Mouse (Mus musculus) limb, embryonic 14.5 days (tissue): ENCODE results near the gene Slc9a6. TPM values are rescaled to one million over a fixed set of nuclear protein-coding genes. Genes with fewer than 3 reads are reported as not detected.

Source experiments
- ATAC-seq: fragments of 200-750 bp; cut with Nextera tagmentation; 2 replicates; pipeline ENCODE4 v1.8.0; 2017; ENCODE audit warnings: low read depth, moderate number of reproducible peaks, moderate TSS enrichment; ENCODE audit not compliant: low FRiP score
- DNase-seq: peaks from one replicate; pipeline ENCODE4 v3.0.0-alpha.2; 2015; ENCODE audit warnings: low spot score
- H3K27ac ChIP-seq: fragments of 300-500 bp; sonication (generic); replicated peaks from 2 replicates; pipeline ENCODE4 v1.5.1; 2014; ENCODE audit warnings: low read depth, mild to moderate bottlenecking, low read length, moderate library complexity, mixed read lengths
- H3K27me3 ChIP-seq: fragments of 300-500 bp; sonication (generic); 2 replicates; pipeline ENCODE4 v1.6.1; 2014; ENCODE audit warnings: low read length, mixed read lengths; ENCODE audit not compliant: control insufficient read depth, insufficient read depth
- H3K36me3 ChIP-seq: fragments of 300-500 bp; sonication (generic); 2 replicates; pipeline ENCODE4 v1.6.1; 2014; ENCODE audit warnings: mild to moderate bottlenecking, low read length, moderate library complexity, mixed read lengths; ENCODE audit not compliant: control insufficient read depth, insufficient read depth
- H3K4me1 ChIP-seq: fragments of 300-500 bp; sonication (generic); 2 replicates; pipeline ENCODE4 v1.6.1; 2014; ENCODE audit warnings: antibody characterized with exemption, low read length, mixed read lengths; ENCODE audit not compliant: control insufficient read depth, insufficient read depth
- H3K4me2 ChIP-seq: fragments of 300-500 bp; sonication (generic); replicated peaks from 2 replicates; pipeline ENCODE4 v1.6.1; 2014; ENCODE audit warnings: low read depth, mild to moderate bottlenecking, low read length, moderate library complexity; ENCODE audit not compliant: severe bottlenecking
- H3K4me3 ChIP-seq: fragments of 300-500 bp; sonication (generic); replicated peaks from 2 replicates; pipeline ENCODE4 v1.5.1; 2014; ENCODE audit warnings: low read length
- H3K9ac ChIP-seq: fragments of 300-500 bp; sonication (generic); 2 replicates; pipeline ENCODE4 v1.6.1; 2014; ENCODE audit warnings: mild to moderate bottlenecking, low read depth, low read length, moderate library complexity; ENCODE audit not compliant: severe bottlenecking
- H3K9me3 ChIP-seq: fragments of 300-500 bp; sonication (generic); 2 replicates; pipeline ENCODE4 v1.6.1; 2016; ENCODE audit warnings: low read length; ENCODE audit not compliant: control insufficient read depth
- POLR2A ChIP-seq: fragments of 200-500 bp; IDR thresholded peaks from 2 replicates; pipeline ENCODE4 v1.8.0; 2012; ENCODE audit warnings: inconsistent platforms, mild to moderate bottlenecking, moderate library complexity, borderline replicate concordance; ENCODE audit not compliant: insufficient read depth, insufficient read length; ENCODE audit errors: extremely low read depth
- WGBS: fragments of 180-500 bp; shearing (Covaris S2); extraction: QIAGEN DNeasy Blood & Tissue Kit; methylation state at CpG from one replicate; pipeline ENCODE4 v1.1.7; 2014; 5-methylcytosine and 5-hydroxymethylcytosine counted together
- polyA plus RNA-seq, 2 experiments: library from polyadenylated mRNA; depleted of rRNA in 1 of 2; stranded (reverse) in 1 of 2; unstranded in 1 of 2; fragments of >200 nt; fragmentation: Nextera tagmentation in 1 of 2; extraction: Ambion mirVana in 1 of 2; gene quantifications; 2 replicates each; pipeline versions ENCODE4 v1.2.1 to v1.2.3; 2012 to 2014

Gene Slc9a6
- polyA plus RNA-seq, 2 experiments, result 11.8 to 16.1 TPM

DNA sequence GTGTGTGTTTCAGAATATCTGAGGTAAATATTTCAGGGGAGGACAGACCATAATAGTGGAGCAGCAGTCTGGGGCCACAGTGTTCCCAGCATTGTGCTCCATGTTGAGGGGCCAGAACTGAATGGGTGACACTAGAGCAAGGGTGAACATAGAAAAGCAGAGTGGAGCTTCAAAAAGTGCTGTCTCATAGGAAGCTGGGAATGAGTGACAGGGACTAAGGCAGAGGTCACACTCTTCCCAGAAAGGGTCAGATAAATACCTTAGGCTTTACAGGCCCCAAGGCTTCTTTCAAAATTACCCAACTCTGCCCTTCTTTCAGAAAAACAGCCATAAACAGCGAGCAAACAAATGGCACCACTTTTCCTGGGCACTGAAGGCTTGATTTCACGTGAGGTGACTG, 3.0 kb upstream of the Slc9a6 start:
- Histone ChIP-seq H3K36me3 (no peaks in the 10 kb centered on the region), H3K4me1 (peaks cover 5% of the 10 kb centered on the region; the same call in 1 of the 2 replicates), H3K27ac (no peak overlapping the region), H3K9ac (no peak overlapping the region), H3K27me3 (no peaks in the 10 kb centered on the region), H3K9me3 (no peaks in the 10 kb centered on the region), H3K4me2 (no peak overlapping the region), H3K4me3 (no peak overlapping the region)
- DNase-seq (no peak), ATAC-seq (no peak)
- 70% methylated on average over 2 of the region's 2 CpGs for WGBS
- no peak for TF ChIP-seq POLR2A

DNA sequence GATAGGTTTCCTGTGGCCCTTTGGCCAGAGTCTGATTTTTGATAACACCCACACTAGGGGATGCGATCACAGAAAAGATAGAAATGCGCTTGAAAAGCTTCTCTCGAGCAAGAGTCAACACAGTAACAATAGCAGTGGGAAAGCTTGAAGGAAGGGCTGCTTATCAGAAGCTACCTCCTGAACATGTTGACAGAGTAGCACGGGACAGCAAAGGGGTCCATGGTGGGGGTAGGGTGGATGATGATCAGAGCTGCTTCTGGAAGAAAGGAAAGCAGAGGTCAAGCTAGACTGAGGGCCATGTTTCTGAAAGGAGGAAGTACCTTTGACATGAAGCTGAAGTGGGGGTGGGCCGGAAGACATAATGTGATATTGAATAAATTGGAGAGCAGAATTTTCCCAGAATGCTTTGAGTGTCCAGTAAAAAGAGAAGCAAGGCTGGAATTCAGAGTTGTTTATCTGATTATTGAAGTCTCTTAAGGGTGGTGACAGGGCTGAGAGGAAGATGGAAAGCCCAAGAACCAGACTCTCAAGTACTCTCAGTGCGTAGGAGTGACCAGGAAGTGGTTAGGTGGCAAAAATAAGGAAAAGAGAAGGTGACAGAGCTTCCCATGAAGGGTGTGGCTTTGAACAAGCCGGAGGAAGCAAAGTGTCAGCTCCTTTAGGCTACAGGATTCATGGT, 2.4 kb upstream of the Slc9a6 start:
- no peak overlapping the region for H3K9ac ChIP-seq
- H3K9me3 ChIP-seq, result no peaks in the 10 kb centered on the region
- DNase-seq, result no peak
- H3K4me1 ChIP-seq, result peaks cover 5% of the 10 kb centered on the region; the same call in 1 of the 2 replicates
- WGBS, result 83% methylated on average over 7 of the region's 7 CpGs
- no peak for TF ChIP-seq POLR2A
- ATAC-seq, result no peak
- no peak overlapping the region for H3K4me2 ChIP-seq
- no peaks in the 10 kb centered on the region for H3K36me3 ChIP-seq
- no peak overlapping the region for H3K27ac ChIP-seq
- H3K27me3 ChIP-seq, result no peaks in the 10 kb centered on the region
- no peak overlapping the region for H3K4me3 ChIP-seq

DNA sequence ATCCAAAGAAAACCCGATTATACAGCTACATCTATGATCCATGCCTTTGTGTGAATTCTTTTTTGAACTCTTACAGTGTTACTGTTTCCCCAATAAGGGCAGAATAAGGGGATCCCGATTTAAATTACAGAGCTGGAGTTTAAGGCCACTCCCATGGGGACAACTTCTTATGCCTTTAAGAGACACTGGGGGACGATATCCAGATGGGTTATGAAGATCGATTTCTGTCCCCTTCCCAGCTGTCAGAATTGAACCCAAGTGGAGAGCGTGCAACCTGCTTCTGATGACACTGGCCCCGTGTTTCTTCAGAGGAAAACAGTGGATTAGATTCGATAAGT, 303 bp upstream of the Slc9a6 start:
- peaks cover 5% of the 10 kb centered on the region; the same call in 1 of the 2 replicates for H3K4me1 ChIP-seq
- WGBS, result 26% methylated on average over 7 of the region's 7 CpGs
- no peaks in the 10 kb centered on the region for H3K27me3 ChIP-seq
- peak overlapping the region; percentile 45 for H3K4me2 ChIP-seq
- no peaks in the 10 kb centered on the region for H3K36me3 ChIP-seq
- H3K4me3 ChIP-seq, result peak overlapping the region; percentile 55
- no peak for TF ChIP-seq POLR2A
- H3K9me3 ChIP-seq, result no peaks in the 10 kb centered on the region
- H3K9ac ChIP-seq, result peak overlapping the region; percentile 45; the same call in 1 of the 2 replicates
- H3K27ac ChIP-seq, result no peak overlapping the region
- no peak; the same call in 1 of the 2 replicates for ATAC-seq
- peak; percentile 3 for DNase-seq

DNA sequence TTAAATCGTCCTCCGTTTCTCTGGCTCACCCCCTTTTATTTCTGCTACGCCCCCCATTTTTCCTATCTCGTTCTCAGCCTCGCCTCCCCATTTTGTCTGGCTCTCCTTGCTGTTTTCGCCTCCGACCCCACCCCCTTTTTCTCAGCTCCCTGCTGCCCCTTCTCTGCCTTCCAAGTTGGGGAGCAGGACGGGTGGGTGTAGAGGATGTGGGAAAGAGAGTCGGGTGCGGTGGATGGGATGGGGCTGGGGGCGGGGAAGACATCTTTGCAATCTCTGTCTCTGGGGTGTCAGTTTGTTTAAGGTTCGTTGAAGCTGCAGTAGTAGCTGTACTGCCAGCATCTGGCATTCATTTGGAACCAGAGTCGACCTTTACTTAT, 749 bp downstream of the Slc9a6 start:
- Histone ChIP-seq H3K27ac (peak overlapping the region; percentile 65), H3K4me2 (peak overlapping the region; percentile 49), H3K4me3 (peak overlapping the region; percentile 55), H3K4me1 (peaks cover 5% of the 10 kb centered on the region; the same call in 1 of the 2 replicates), H3K9ac (peak overlapping the region; percentile 66), H3K36me3 (no peaks in the 10 kb centered on the region), H3K27me3 (no peaks in the 10 kb centered on the region), H3K9me3 (no peaks in the 10 kb centered on the region)
- no peak for DNase-seq
- ATAC-seq, result no peak; the same call in 1 of the 2 replicates
- 19% methylated on average over 13 of the region's 13 CpGs for WGBS
- no peak for TF ChIP-seq POLR2A

DNA sequence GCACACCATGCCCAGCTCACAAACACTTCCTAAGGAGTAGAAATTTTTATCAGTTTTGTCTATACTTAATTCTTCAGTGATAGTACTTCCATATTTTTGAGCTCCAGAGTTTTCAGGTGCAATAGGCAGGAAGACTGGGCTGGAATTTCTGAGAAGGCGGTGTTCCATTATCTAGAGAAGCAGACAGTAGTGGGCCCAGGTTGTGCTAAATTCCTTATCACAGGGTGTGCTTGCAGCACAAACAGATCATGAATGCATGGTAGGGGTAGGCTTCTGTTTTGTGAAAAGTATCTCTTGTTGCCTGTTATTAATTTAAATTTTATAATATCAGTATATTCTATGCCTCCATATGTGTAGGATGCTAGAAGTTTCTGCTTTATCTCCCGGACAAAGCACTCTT, 5.7 kb downstream of the Slc9a6 start:
- no peak for DNase-seq
- H3K9me3 ChIP-seq, result no peaks in the 10 kb centered on the region
- H3K4me2 ChIP-seq, result no peak overlapping the region
- H3K27ac ChIP-seq, result no peak overlapping the region
- H3K36me3 ChIP-seq, result no peaks in the 10 kb centered on the region
- no peak overlapping the region for H3K4me3 ChIP-seq
- no peak for TF ChIP-seq POLR2A
- no peak for ATAC-seq
- 88% methylated on average over 2 of the region's 2 CpGs for WGBS
- H3K4me1 ChIP-seq, result peaks cover 5% of the 10 kb centered on the region; the same call in 1 of the 2 replicates
- no peak overlapping the region for H3K9ac ChIP-seq
- H3K27me3 ChIP-seq, result no peaks in the 10 kb centered on the region
